30 mouse cellular contexts compared by ENCODE assay signal in genomic region chr7:142706873-142707272, GRCm38 (mm10). TPM values are rescaled to one million over a fixed set of nuclear protein-coding genes. Genes with fewer than 3 reads are reported as not detected.
A peak's percentile ranks its signal among the peaks of the same experiment; 100 is the strongest.
DNase-seq lines count a peak whose midpoint lies in the region; ATAC-seq and TF ChIP-seq lines count a peak whose summit lies in the region.
"Had no signal": no experiment of that assay in that cellular context is flagged by ENCODE, and none has a peak within 500 bp of the region (broad histone marks: within the 10 kb centered on the region; RNA-seq: fewer than 3 reads in every experiment).

No protein-coding gene starts in this region.

- DNase-seq in adrenal gland, postnatal 10 days = peak; percentile 14
- DNase-seq in adrenal gland, adult 2 months = no peak
- DNase-seq in lung, adult 2 months = no peak
- peak; percentile 58 for DNase-seq in lung, postnatal 0 days (ENCODE audit: low spot score)
- no peak for DNase-seq in gastrocnemius, adult 8-10 months (ENCODE audit: low spot score in 2 of 2)
- DNase-seq in cerebellum, postnatal 36 days = no peak
- DNase-seq: adrenal gland, postnatal 14 days; cerebellum, adult 11 months; cerebellum, adult 8-10 months; cerebellum, postnatal 10 days; gastrocnemius, postnatal 14 days; heart, adult 11 months had no signal

- H3K27ac ChIP-seq in lung, embryonic 15.5 days = peak overlapping the region; percentile 73
- no peak overlapping the region for H3K27ac ChIP-seq in lung, postnatal 0 days (ENCODE audit: low read length)
- H3K27ac ChIP-seq: forebrain, embryonic 10.5 days; forebrain, embryonic 13.5 days; hindbrain, embryonic 12.5 days; hindbrain, embryonic 15.5 days had no signal

- no peaks in the 10 kb centered on the region for H3K4me1 ChIP-seq in lung, embryonic 15.5 days
- no peaks in the 10 kb centered on the region for H3K4me1 ChIP-seq in lung, adult 2 months (ENCODE audit: control insufficient read depth, insufficient read depth, low read length)
- no peaks in the 10 kb centered on the region for H3K4me1 ChIP-seq in lung, postnatal 0 days (ENCODE audit: insufficient read depth, low read depth, low read length)
- H3K4me1 ChIP-seq: forebrain, embryonic 10.5 days; forebrain, embryonic 13.5 days; hindbrain, embryonic 12.5 days; hindbrain, embryonic 15.5 days had no signal

- WGBS in lung, embryonic 15.5 days = 60% methylated on average over 2 of the region's 2 CpGs
- 70% methylated on average over 2 of the region's 2 CpGs for WGBS in lung, adult 2 months
- WGBS in lung, postnatal 0 days = 48% methylated on average over 2 of the region's 2 CpGs

- TF ChIP-seq EP300 in lung, postnatal 0 days (IDR thresholded peaks at IDR 0.05) = peak; percentile 21; the same call in 1 of the 2 replicates

- no peaks in the 10 kb centered on the region for H3K9me3 ChIP-seq in lung, embryonic 15.5 days
- no peaks in the 10 kb centered on the region for H3K9me3 ChIP-seq in lung, postnatal 0 days (ENCODE audit: low read length)
- H3K9me3 ChIP-seq: forebrain, embryonic 10.5 days; forebrain, embryonic 13.5 days; hindbrain, embryonic 12.5 days; hindbrain, embryonic 15.5 days had no signal

- H3K4me3 ChIP-seq in lung, embryonic 15.5 days = no peak overlapping the region
- no peak overlapping the region for H3K4me3 ChIP-seq in lung, adult 2 months (replicated peaks; ENCODE audit: extremely low read depth, low read depth, low read length)
- no peak overlapping the region for H3K4me3 ChIP-seq in lung, postnatal 0 days (ENCODE audit: low read depth, low read length)
- H3K4me3 ChIP-seq: forebrain, embryonic 10.5 days; forebrain, embryonic 13.5 days; hindbrain, embryonic 12.5 days; hindbrain, embryonic 15.5 days had no signal

- no peak for TF ChIP-seq CTCF in lung, adult 2 months (IDR thresholded peaks at IDR 0.05; ENCODE audit: insufficient read depth, low read length)
- TF ChIP-seq CTCF in lung, postnatal 0 days (IDR thresholded peaks at IDR 0.05) = no peak

- H3K36me3 ChIP-seq in lung, embryonic 15.5 days = no peaks in the 10 kb centered on the region
- H3K36me3 ChIP-seq in lung, postnatal 0 days (ENCODE audit: insufficient read depth, low read length) = no peaks in the 10 kb centered on the region
- H3K36me3 ChIP-seq: forebrain, embryonic 10.5 days; hindbrain, embryonic 12.5 days; hindbrain, embryonic 15.5 days had no signal

- H3K27me3 ChIP-seq in lung, embryonic 15.5 days = no peaks in the 10 kb centered on the region
- H3K27me3 ChIP-seq in lung, postnatal 0 days (replicated peaks; ENCODE audit: insufficient read depth, low read length) = no peaks in the 10 kb centered on the region
- H3K27me3 ChIP-seq: forebrain, embryonic 13.5 days; hindbrain, embryonic 12.5 days; hindbrain, embryonic 15.5 days had no signal

- no peak for TF ChIP-seq POLR2A in lung, adult 2 months (IDR thresholded peaks at IDR 0.05; ENCODE audit: borderline replicate concordance, extremely low read depth, low read depth, low read length)

- no peak overlapping the region for H3K4me2 ChIP-seq in lung, embryonic 15.5 days
- H3K4me2 ChIP-seq in lung, postnatal 0 days (replicated peaks; ENCODE audit: low read depth, low read length) = no peak overlapping the region
- H3K4me2 ChIP-seq: forebrain, embryonic 13.5 days; heart, embryonic 11.5 days; hindbrain, embryonic 12.5 days; hindbrain, embryonic 15.5 days had no signal

- H3K9ac ChIP-seq in lung, embryonic 15.5 days = no peak overlapping the region
- H3K9ac ChIP-seq in lung, postnatal 0 days (replicated peaks; ENCODE audit: low read depth) = no peak overlapping the region
- H3K9ac ChIP-seq: forebrain, embryonic 13.5 days; hindbrain, embryonic 12.5 days; hindbrain, embryonic 15.5 days had no signal

- ATAC-seq in lung, embryonic 15.5 days (ENCODE audit: borderline replicate concordance, extremely low read depth, low FRiP score, low TSS enrichment) = peak; percentile 46; the same call in 1 of the 2 replicates
- ATAC-seq in lung, postnatal 0 days = peak; percentile 77
- ATAC-seq: activated CD4-positive, CD25-positive, alpha-beta regulatory T cell, adult 4 months; forebrain, embryonic 13.5 days; forebrain, embryonic 16.5 days had no signal

RNA-seq across cellular contexts. Expression of gene Ins2, which starts 36.3 kb away (rescaled TPM):
- not detected for total RNA-seq in adrenal gland, postnatal 10 days (2021)
- not detected for total RNA-seq in adrenal gland, adult 2 months (2021)
- not detected in 2 replicates for polyA plus RNA-seq in adrenal gland, adult 2 months (2012; rRNA removed)
- polyA plus RNA-seq in lung, embryonic 15.5 days (2015; fragmentation: Nextera tagmentation; extraction: Ambion mirVana) = not detected in 2 replicates
- 0.37 TPM in 1 of 2 replicates, not detected in the other for polyA plus RNA-seq in lung, adult 2 months (2012; rRNA removed)
- polyA plus RNA-seq in lung, postnatal 0 days (2015; fragmentation: Nextera tagmentation; extraction: Ambion mirVana) = not detected in 2 replicates
- not detected for total RNA-seq in gastrocnemius, adult 8-10 months (2022)
- total RNA-seq: adrenal gland, postnatal 14 days; ES-E14; gastrocnemius, adult 18-20 months; gastrocnemius, postnatal 14 days; gastrocnemius, postnatal 4 days; heart, adult 8-10 months; heart, postnatal 25 days; hematopoietic stem cell, adult 5-6 weeks had no signal
- polyA plus RNA-seq: activated CD4-positive, CD25-positive, alpha-beta regulatory T cell, adult 4 months; embryonic facial prominence, embryonic 11.5 days; embryonic facial prominence, embryonic 14.5 days; forebrain, embryonic 10.5 days; forebrain, embryonic 13.5 days; heart, embryonic 11.5 days; hindbrain, embryonic 12.5 days had no signal

RNA-seq across cellular contexts. Expression of gene Gm49394, which starts 37.1 kb away (rescaled TPM):
- total RNA-seq in adrenal gland, postnatal 10 days (2021) = under 1 TPM in 1 of 2 experiments, not detected in 1; 0.09 TPM
- total RNA-seq in adrenal gland, adult 2 months (2021) = not detected
- polyA plus RNA-seq in adrenal gland, adult 2 months (2012; rRNA removed) = not detected in 2 replicates
- polyA plus RNA-seq in lung, embryonic 15.5 days (2015; fragmentation: Nextera tagmentation; extraction: Ambion mirVana) = 0.06 and 0.08 TPM in 2 replicates
- 0.02 TPM in 1 of 2 replicates, not detected in the other for polyA plus RNA-seq in lung, adult 2 months (2012; rRNA removed)
- polyA plus RNA-seq in lung, postnatal 0 days (2015; fragmentation: Nextera tagmentation; extraction: Ambion mirVana) = not detected in 2 replicates
- not detected for total RNA-seq in gastrocnemius, adult 8-10 months (2022)
- total RNA-seq: adrenal gland, postnatal 14 days; gastrocnemius, adult 18-20 months; heart, postnatal 25 days; hematopoietic stem cell, adult 5-6 weeks had no signal
- polyA plus RNA-seq: activated CD4-positive, CD25-positive, alpha-beta regulatory T cell, adult 4 months; forebrain, embryonic 10.5 days; forebrain, embryonic 16.5 days; heart, embryonic 14.5 days; heart, postnatal 0 days; hindbrain, embryonic 12.5 days; hindbrain, embryonic 15.5 days had no signal

RNA-seq across cellular contexts. Expression of gene Igf2, which starts 40.3 kb away (rescaled TPM):
- total RNA-seq in adrenal gland, postnatal 10 days (2021) = 1,000 to 10,000 TPM; 1,376 to 1,421 TPM
- total RNA-seq in adrenal gland, adult 2 months (2021) = 10 to 100 TPM in 1 of 2 experiments, 1 to 10 TPM in 1; 8.6 to 13.1 TPM
- polyA plus RNA-seq in adrenal gland, adult 2 months (2012; rRNA removed) = 22.4 and 32.0 TPM in 2 replicates
- polyA plus RNA-seq in lung, embryonic 15.5 days (2015; fragmentation: Nextera tagmentation; extraction: Ambion mirVana) = 536 and 550 TPM in 2 replicates
- polyA plus RNA-seq in lung, adult 2 months (2012; rRNA removed) = 16.9 and 25.4 TPM in 2 replicates
- 131 and 135 TPM in 2 replicates for polyA plus RNA-seq in lung, postnatal 0 days (2015; fragmentation: Nextera tagmentation; extraction: Ambion mirVana)
- 10 to 100 TPM; 15.7 to 28.1 (median 22.3) TPM for total RNA-seq in gastrocnemius, adult 8-10 months (2022)
- total RNA-seq: hematopoietic stem cell, adult 5-6 weeks had no signal

Comparison
In these comparisons a context has a peak if more than half of its experiments do, and no peak if none do; other contexts are left out.
1. DNase-seq: peak in adrenal gland, postnatal 10 days (single experiment) and lung, postnatal 0 days (single experiment); none in adrenal gland, adult 2 months (single experiment), lung, adult 2 months (single experiment), gastrocnemius, adult 8-10 months (0 of 2) and cerebellum, postnatal 36 days (0 of 2).